Mouse (Mus musculus) erythroblast, embryonic 14.5 days (primary cell): Measurements from ENCODE around the gene Steap3.

Experiments
- GATA1 ChIP-seq: IDR thresholded peaks from 2 replicates; pipeline ENCODE4 v1.6.1; 2012; ENCODE audit warnings: low read length, inconsistent platforms, mixed read lengths
- TAL1 ChIP-seq: IDR thresholded peaks from 3 replicates; pipeline ENCODE4 v1.6.1; 2012; ENCODE audit warnings: low read length, inconsistent platforms, mixed read lengths

DNA sequence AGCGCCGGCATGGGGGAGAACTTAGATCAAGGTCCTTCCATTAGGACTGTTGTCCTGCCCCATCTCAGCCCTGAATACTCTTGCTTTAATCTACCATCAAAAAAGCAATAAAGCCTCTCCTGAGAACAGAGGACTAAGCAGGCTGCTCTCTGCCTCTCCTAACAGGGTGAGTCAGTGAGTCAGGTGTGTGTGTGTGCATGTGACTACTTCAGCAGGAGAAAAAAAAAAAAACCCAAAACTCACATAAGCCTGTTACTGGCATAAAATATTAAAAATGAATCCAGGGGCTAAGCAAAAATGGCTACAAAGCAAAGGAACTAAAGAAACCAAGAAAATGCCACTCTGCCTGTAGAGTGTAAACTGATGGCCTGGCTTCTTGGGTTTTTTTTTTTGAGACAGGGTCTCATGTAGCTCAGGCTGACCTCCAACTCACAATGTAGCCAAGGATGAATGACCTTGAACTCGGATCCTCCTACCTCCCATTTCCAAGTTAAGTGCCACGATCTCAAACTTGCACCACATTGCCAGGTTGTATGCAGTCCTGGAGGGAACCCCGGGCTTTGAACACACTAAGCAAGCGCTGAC is 36.8 kb downstream of the Steap3 start:
- no peak for TF ChIP-seq GATA1
- no peak for TF ChIP-seq TAL1
